ENCODE assay signal across 8 mouse cellular contexts in the genomic region with DNA sequence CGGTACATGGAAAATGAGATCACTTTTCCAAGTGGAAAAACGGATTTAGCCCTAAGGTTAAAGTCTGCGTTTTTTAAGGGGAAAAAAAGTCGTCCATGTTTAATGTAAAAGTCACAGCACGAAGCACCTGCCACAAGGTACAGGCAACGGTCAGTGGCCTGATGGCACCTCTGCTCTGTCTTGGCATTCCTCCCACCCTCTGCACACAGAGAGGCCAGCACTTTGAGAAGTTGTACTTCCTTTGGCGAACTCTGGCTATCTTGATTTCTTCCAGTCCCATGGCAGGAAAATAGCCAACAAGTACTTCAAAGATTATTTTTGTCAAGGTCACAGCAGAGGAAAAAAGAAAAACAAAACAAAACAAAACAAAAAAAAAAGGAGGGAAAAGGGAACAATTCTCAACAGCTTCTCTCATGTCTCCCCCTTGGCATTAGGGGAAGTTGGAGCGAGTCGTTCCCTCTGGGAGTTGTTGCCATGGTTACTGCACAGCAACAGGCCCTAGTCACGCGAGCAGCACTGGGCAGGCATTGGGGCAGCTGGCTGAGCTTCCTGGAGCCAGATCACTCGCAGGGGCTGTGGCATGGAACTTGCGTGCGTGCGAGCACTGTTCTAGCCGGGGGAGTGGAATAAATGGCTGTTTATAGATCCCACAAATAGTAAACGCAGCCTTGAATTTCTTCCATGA. TPM values are rescaled to one million over a fixed set of nuclear protein-coding genes. Genes with fewer than 3 reads are reported as not detected.
DNase-seq lines count a peak whose midpoint lies in the region; ATAC-seq lines count a peak whose summit lies in the region.

No protein-coding gene starts in this region.

- peak; percentile 95 for DNase-seq in NIH3T3 (ENCODE audit: low read depth)
- peak; percentile 16 to 19 for DNase-seq in gastrocnemius, adult 8-10 months (ENCODE audit: low spot score in 2 of 2)
- peak; percentile 63 to 68 for DNase-seq in left cerebral cortex, adult 18-20 months (ENCODE audit: low spot score in 2 of 2)
- DNase-seq in right cerebral cortex, postnatal 25 days: peak; percentile 69
- no peak for DNase-seq in spleen, postnatal 14 days (ENCODE audit: low spot score in 2 of 2)

- H3K27ac ChIP-seq in hindbrain, embryonic 15.5 days (replicated peaks): no peak overlapping the region; the same call in 1 of the 2 replicates

- 23% methylated on average over 17 of the region's 17 CpGs for WGBS in hindbrain, embryonic 15.5 days

- H3K4me2 ChIP-seq in hindbrain, embryonic 15.5 days: peak overlapping the region; percentile 50

- H3K4me3 ChIP-seq in hindbrain, embryonic 15.5 days: peak overlapping the region; percentile 0; the same call in 1 of the 2 replicates

- no peaks in the 10 kb centered on the region for H3K9me3 ChIP-seq in hindbrain, embryonic 15.5 days

- ATAC-seq in common myeloid progenitor, adult 5-6 weeks (replicated peaks; ENCODE audit: low read depth, poor library complexity, severe bottlenecking): peak; percentile 74
- ATAC-seq in hindbrain, embryonic 15.5 days (ENCODE audit: low FRiP score, low read depth): peak; percentile 96
- ATAC-seq in megakaryocyte, adult 5-6 weeks (ENCODE audit: poor library complexity, severe bottlenecking): peak; percentile 52

- H3K9ac ChIP-seq in hindbrain, embryonic 15.5 days: no peak overlapping the region

- peaks cover 10% of the 10 kb centered on the region for H3K4me1 ChIP-seq in hindbrain, embryonic 15.5 days (replicated peaks)

- H3K36me3 ChIP-seq in hindbrain, embryonic 15.5 days: no peaks in the 10 kb centered on the region

- H3K27me3 ChIP-seq in hindbrain, embryonic 15.5 days: no peaks in the 10 kb centered on the region

RNA-seq across cellular contexts. Expression of gene Exoc3, which starts 36.8 kb away (rescaled TPM):
- 38.2 and 40.0 TPM in 2 replicates for total RNA-seq in common myeloid progenitor, adult 5-6 weeks (2017)
- total RNA-seq in gastrocnemius, adult 8-10 months (2022): 10 to 100 TPM; 27.8 to 36.4 (median 35.1) TPM
- polyA plus RNA-seq in hindbrain, embryonic 15.5 days (2015; fragmentation: Nextera tagmentation; extraction: Ambion mirVana): 117 TPM in 2 replicates
- total RNA-seq in left cerebral cortex, adult 18-20 months (2021): 10 to 100 TPM; 70.5 to 73.8 TPM
- 29.4 and 36.1 TPM in 2 replicates for total RNA-seq in megakaryocyte, adult 5-6 weeks (2015)
- total RNA-seq in megakaryocyte, adult 5-6 weeks (2017): 51.0 and 52.6 TPM in 2 replicates

RNA-seq across cellular contexts. Expression of gene Ahrr, which starts 46.8 kb away (rescaled TPM):
- 0.23 TPM in 1 of 2 replicates, not detected in the other for total RNA-seq in common myeloid progenitor, adult 5-6 weeks (2017)
- not detected for total RNA-seq in gastrocnemius, adult 8-10 months (2022)
- polyA plus RNA-seq in hindbrain, embryonic 15.5 days (2015; fragmentation: Nextera tagmentation; extraction: Ambion mirVana): 0.26 and 0.64 TPM in 2 replicates
- 1 to 10 TPM; 1.4 to 2.1 TPM for total RNA-seq in left cerebral cortex, adult 18-20 months (2021)
- total RNA-seq in megakaryocyte, adult 5-6 weeks (2015): 0.29 and 1.3 TPM in 2 replicates
- total RNA-seq in megakaryocyte, adult 5-6 weeks (2017): 1.1 TPM in 2 replicates

Comparison
In these comparisons a context has a peak if more than half of its experiments do, and no peak if none do; other contexts are left out.
1. DNase-seq: peak in NIH3T3 (single experiment), gastrocnemius, adult 8-10 months (2 of 2), left cerebral cortex, adult 18-20 months (2 of 2) and right cerebral cortex, postnatal 25 days (single experiment); none in spleen, postnatal 14 days (0 of 2).
2. Peak in every context shown above with its lines, with median percentiles within 50 percentile points of each other: ATAC-seq.